Mouse (Mus musculus) liver, embryonic 16.5 days (tissue): ENCODE measurements around the gene Dalrd3. TPM values are rescaled to one million over a fixed set of nuclear protein-coding genes. Genes with fewer than 3 reads are reported as not detected.

ENCODE experiments used
- ATAC-seq: fragments of 200-750 bp; cut with Nextera tagmentation; 2 replicates; pipeline ENCODE4 v1.8.0; 2017; ENCODE audit warnings: low read depth, mild to moderate bottlenecking, moderate number of reproducible peaks, moderate library complexity
- H3K27ac ChIP-seq: fragments of 300-500 bp; sonication (generic); 2 replicates; pipeline ENCODE4 v1.5.1; 2014; ENCODE audit warnings: mild to moderate bottlenecking, low read length
- H3K27me3 ChIP-seq: fragments of 300-500 bp; sonication (generic); 2 replicates; pipeline ENCODE4 v1.6.1; 2014; ENCODE audit warnings: low read depth, low read length, mixed read lengths; ENCODE audit not compliant: control insufficient read depth, insufficient read depth
- H3K36me3 ChIP-seq: fragments of 300-500 bp; sonication (generic); 2 replicates; pipeline ENCODE4 v1.6.1; 2014; ENCODE audit warnings: mild to moderate bottlenecking; ENCODE audit not compliant: control insufficient read depth, insufficient read depth
- H3K4me1 ChIP-seq: fragments of 300-500 bp; sonication (generic); 2 replicates; pipeline ENCODE4 v1.6.1; 2014; ENCODE audit warnings: low read depth, low read length, mixed read lengths; ENCODE audit not compliant: control insufficient read depth
- H3K4me2 ChIP-seq: fragments of 300-500 bp; sonication (generic); 2 replicates; pipeline ENCODE4 v1.6.1; 2014; ENCODE audit warnings: low read depth, low read length, mixed read lengths
- H3K4me3 ChIP-seq: fragments of 300-500 bp; sonication (generic); 2 replicates; pipeline ENCODE4 v1.5.1; 2014; ENCODE audit warnings: low read depth, mild to moderate bottlenecking, low read length
- H3K9ac ChIP-seq: fragments of 300-500 bp; sonication (generic); 2 replicates; pipeline ENCODE4 v1.6.1; 2014; ENCODE audit warnings: low read depth, low read length
- H3K9me3 ChIP-seq: fragments of 300-500 bp; sonication (generic); replicated peaks from 2 replicates; pipeline ENCODE4 v1.6.1; 2016; ENCODE audit warnings: low read length; ENCODE audit not compliant: control insufficient read depth
- WGBS: fragments of 180-500 bp; shearing (Covaris S2); extraction: QIAGEN DNeasy Blood & Tissue Kit; methylation state at CpG from one replicate; pipeline ENCODE4 v1.1.7; 2014; ENCODE audit not compliant: insufficient replicate concordance; 5-methylcytosine and 5-hydroxymethylcytosine counted together
- polyA plus RNA-seq: library from polyadenylated mRNA; unstranded; fragments of >200 nt; fragmentation: Nextera tagmentation; extraction: Ambion mirVana; gene quantifications from 2 replicates; pipeline ENCODE4 v1.2.1, GENCODE M21; 2015

Gene Dalrd3
- polyA plus RNA-seq, 1 experiment from 2014 or later, result 30.0 TPM

- Histone ChIP-seq H3K4me3 (peak overlapping the region; percentile 85), H3K4me2 (peak overlapping the region; percentile 96), H3K27ac (peak overlapping the region; percentile 46), H3K4me1 (peaks cover 40% of the 10 kb centered on the region), H3K27me3 (no peaks in the 10 kb centered on the region), H3K9me3 (no peaks in the 10 kb centered on the region), H3K9ac (peak overlapping the region; percentile 74), H3K36me3 (peaks cover 7% of the 10 kb centered on the region)
- WGBS, result 1% methylated on average over 40 of the region's 40 CpGs
- ATAC-seq, result peak; percentile 0; the same call in 1 of the 2 replicates
Observed at GRCm38 (mm10) chr9:108570207-108570896, 666 bp downstream of the Dalrd3 start.

GRCm38 (mm10) chr9:108571401-108571973 lies 1.8 kb downstream of the Dalrd3 start:
- H3K27ac ChIP-seq, result no peak overlapping the region
- H3K4me2 ChIP-seq, result no peak overlapping the region
- peaks cover 30% of the 10 kb centered on the region for H3K4me1 ChIP-seq
- H3K36me3 ChIP-seq, result peaks cover 7% of the 10 kb centered on the region
- no peak overlapping the region for H3K9ac ChIP-seq
- no peak overlapping the region for H3K4me3 ChIP-seq
- 86% methylated on average over 16 of the region's 16 CpGs for WGBS
- H3K27me3 ChIP-seq, result no peaks in the 10 kb centered on the region
- no peak for ATAC-seq
- no peaks in the 10 kb centered on the region for H3K9me3 ChIP-seq

GRCm38 (mm10) chr9:108572321-108572720 lies 2.6 kb downstream of the Dalrd3 start:
- Histone ChIP-seq H3K27me3 (no peaks in the 10 kb centered on the region), H3K9me3 (no peaks in the 10 kb centered on the region), H3K27ac (no peak overlapping the region), H3K4me1 (peaks cover 31% of the 10 kb centered on the region), H3K9ac (no peak overlapping the region), H3K4me2 (no peak overlapping the region), H3K4me3 (no peak overlapping the region), H3K36me3 (peaks cover 7% of the 10 kb centered on the region)
- ATAC-seq, result no peak
- 78% methylated on average over 10 of the region's 10 CpGs for WGBS

GRCm38 (mm10) chr9:108573774-108574690 lies 4.3 kb downstream of the Dalrd3 start:
- H3K9me3 ChIP-seq, result no peaks in the 10 kb centered on the region
- peaks cover 28% of the 10 kb centered on the region for H3K4me1 ChIP-seq
- no peak for ATAC-seq
- H3K36me3 ChIP-seq, result peaks cover 7% of the 10 kb centered on the region
- no peak overlapping the region for H3K4me3 ChIP-seq
- no peak overlapping the region for H3K4me2 ChIP-seq
- 62% methylated on average over 26 of the region's 26 CpGs for WGBS
- H3K27ac ChIP-seq, result no peak overlapping the region
- H3K27me3 ChIP-seq, result no peaks in the 10 kb centered on the region
- H3K9ac ChIP-seq, result no peak overlapping the region

DNA sequence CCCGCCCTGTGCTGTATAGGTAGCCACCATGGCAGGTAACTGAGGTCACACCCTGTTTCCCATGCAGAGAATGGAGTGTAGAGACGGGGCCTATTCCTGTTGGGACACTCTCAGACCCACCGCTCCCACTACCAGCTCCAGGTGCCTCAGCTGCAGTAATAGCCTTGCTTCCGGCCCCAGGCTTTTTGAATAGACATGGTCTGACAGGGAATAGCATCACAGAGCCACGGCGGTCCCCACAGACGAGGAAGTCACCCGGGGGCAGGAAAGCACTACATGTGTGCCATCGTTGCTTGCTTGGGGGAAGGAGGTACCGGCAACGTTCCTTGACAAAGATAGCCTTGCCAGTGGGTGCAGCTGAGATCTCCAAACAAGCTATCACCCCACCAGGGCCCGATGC lies 5.2 kb downstream of the Dalrd3 start:
- Histone ChIP-seq H3K36me3 (peaks cover 7% of the 10 kb centered on the region), H3K4me2 (no peak overlapping the region), H3K4me1 (peaks cover 27% of the 10 kb centered on the region), H3K9ac (no peak overlapping the region), H3K4me3 (no peak overlapping the region), H3K27me3 (no peaks in the 10 kb centered on the region), H3K9me3 (no peaks in the 10 kb centered on the region), H3K27ac (no peak overlapping the region)
- WGBS, result 69% methylated on average over 12 of the region's 12 CpGs
- no peak for ATAC-seq

- Histone ChIP-seq H3K4me3 (no peak overlapping the region), H3K9me3 (no peaks in the 10 kb centered on the region), H3K4me1 (peaks cover 20% of the 10 kb centered on the region), H3K27me3 (no peaks in the 10 kb centered on the region), H3K36me3 (peaks cover 7% of the 10 kb centered on the region), H3K4me2 (no peak overlapping the region), H3K27ac (no peak overlapping the region), H3K9ac (no peak overlapping the region)
- ATAC-seq, result no peak
- 80% methylated on average over 37 of the region's 37 CpGs for WGBS
Observed at GRCm38 (mm10) chr9:108575321-108576297, 5.9 kb downstream of the Dalrd3 start.

DNA sequence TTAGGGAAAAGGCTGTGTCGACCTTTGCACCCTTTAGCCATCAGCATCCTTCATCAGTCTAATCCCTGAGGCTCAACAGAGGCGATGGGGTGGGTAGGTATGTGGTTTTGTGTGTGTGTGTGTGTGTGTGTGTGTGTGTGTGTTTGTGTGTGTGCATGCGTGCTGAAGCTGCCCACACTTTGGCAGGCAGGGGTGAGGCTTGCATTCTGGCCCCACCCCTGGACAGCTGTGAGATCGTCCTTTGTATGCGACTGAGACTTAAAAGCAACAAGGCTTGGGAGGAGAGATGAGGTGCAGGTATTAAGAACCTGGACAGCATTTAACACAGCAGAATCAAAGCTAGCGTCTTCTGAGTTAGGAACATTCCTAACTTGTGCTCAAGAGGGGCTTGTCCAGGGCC lies 7.3 kb downstream of the Dalrd3 start:
- Histone ChIP-seq H3K27me3 (no peaks in the 10 kb centered on the region), H3K4me1 (peaks cover 17% of the 10 kb centered on the region), H3K27ac (no peak overlapping the region), H3K9me3 (no peaks in the 10 kb centered on the region), H3K4me2 (no peak overlapping the region), H3K36me3 (peaks cover 7% of the 10 kb centered on the region), H3K4me3 (no peak overlapping the region), H3K9ac (no peak overlapping the region)
- 56% methylated on average over 6 of the region's 6 CpGs for WGBS
- ATAC-seq, result no peak

- Histone ChIP-seq H3K9me3 (no peaks in the 10 kb centered on the region), H3K4me2 (peak overlapping the region; percentile 96), H3K27ac (peak overlapping the region; percentile 67), H3K4me1 (peaks cover 17% of the 10 kb centered on the region), H3K27me3 (no peaks in the 10 kb centered on the region), H3K4me3 (peak overlapping the region; percentile 78), H3K36me3 (0 out of 2 replicates have a peak, but pooled peaks cover 2% of the 10 kb centered on the region), H3K9ac (peak overlapping the region; percentile 78)
- 0 out of 2 replicates have a peak, but pooled peaks have one; percentile 5 for ATAC-seq
- under 1% methylated on average over 24 of the region's 24 CpGs for WGBS
Observed at GRCm38 (mm10) chr9:108577934-108578544, 8.4 kb downstream of the Dalrd3 start.
